Mouse (Mus musculus): ENCODE data around the gene Cc2d1b. TPM values are rescaled to one million over a fixed set of nuclear protein-coding genes. Genes with fewer than 3 reads are reported as not detected.

Gene Cc2d1b
- polyA plus RNA-seq, 1 experiment from 2014 or later, result 31.8 TPM

GRCm38 (mm10) chr4:108631616-108632015 lies 11.9 kb downstream of the Cc2d1b start:
- Histone ChIP-seq H3K4me2 (replicated peaks; ENCODE audit: low read depth, low read length) (no peak overlapping the region), H3K27ac (ENCODE audit: low read depth, low read length) (no peak overlapping the region), H3K4me1 (ENCODE audit: control insufficient read depth, insufficient read depth, low read length) (peaks cover 6% of the 10 kb centered on the region; the same call in 1 of the 2 replicates), H3K9me3 (ENCODE audit: control insufficient read depth, low read length) (no peaks in the 10 kb centered on the region), H3K4me3 (ENCODE audit: low read length) (no peak overlapping the region), H3K27me3 (ENCODE audit: control insufficient read depth, insufficient read depth, low read length) (no peaks in the 10 kb centered on the region), H3K36me3 (ENCODE audit: control insufficient read depth, insufficient read depth, low read length) (peaks cover 75% of the 10 kb centered on the region), H3K9ac (ENCODE audit: low read depth, low read length) (no peak overlapping the region)
- no peak for ATAC-seq (ENCODE audit: low FRiP score, low TSS enrichment)
- 92% methylated on average over 4 of the region's 4 CpGs for WGBS

- Histone ChIP-seq H3K9me3 (ENCODE audit: control insufficient read depth, low read length) (no peaks in the 10 kb centered on the region), H3K4me1 (ENCODE audit: control insufficient read depth, insufficient read depth, low read length) (peaks cover 6% of the 10 kb centered on the region; the same call in 1 of the 2 replicates), H3K27ac (ENCODE audit: low read depth, low read length) (no peak overlapping the region), H3K9ac (ENCODE audit: low read depth, low read length) (no peak overlapping the region), H3K27me3 (ENCODE audit: control insufficient read depth, insufficient read depth, low read length) (no peaks in the 10 kb centered on the region), H3K36me3 (ENCODE audit: control insufficient read depth, insufficient read depth, low read length) (peaks cover 71% of the 10 kb centered on the region), H3K4me2 (replicated peaks; ENCODE audit: low read depth, low read length) (no peak overlapping the region), H3K4me3 (ENCODE audit: low read length) (no peak overlapping the region)
- WGBS, result 86% methylated on average over 12 of the region's 12 CpGs
- ATAC-seq (ENCODE audit: low FRiP score, low TSS enrichment), result no peak
Measured at GRCm38 (mm10) chr4:108633703-108634102, 14.0 kb downstream of the Cc2d1b start.

GRCm38 (mm10) chr4:108634696-108635095 lies 15.0 kb downstream of the Cc2d1b start:
- Histone ChIP-seq H3K27me3 (ENCODE audit: control insufficient read depth, insufficient read depth, low read length) (no peaks in the 10 kb centered on the region), H3K36me3 (ENCODE audit: control insufficient read depth, insufficient read depth, low read length) (peaks cover 76% of the 10 kb centered on the region), H3K9ac (ENCODE audit: low read depth, low read length) (no peak overlapping the region), H3K4me1 (ENCODE audit: control insufficient read depth, insufficient read depth, low read length) (peaks cover 4% of the 10 kb centered on the region; the same call in 1 of the 2 replicates), H3K4me3 (ENCODE audit: low read length) (no peak overlapping the region), H3K4me2 (replicated peaks; ENCODE audit: low read depth, low read length) (no peak overlapping the region), H3K27ac (ENCODE audit: low read depth, low read length) (no peak overlapping the region), H3K9me3 (ENCODE audit: control insufficient read depth, low read length) (no peaks in the 10 kb centered on the region)
- ATAC-seq (ENCODE audit: low FRiP score, low TSS enrichment), result no peak
- WGBS, result 84% methylated on average over 4 of the region's 4 CpGs

- H3K9me3 ChIP-seq (ENCODE audit: control insufficient read depth, low read length), result no peaks in the 10 kb centered on the region
- no peak overlapping the region for H3K27ac ChIP-seq (ENCODE audit: low read depth, low read length)
- H3K9ac ChIP-seq (ENCODE audit: low read depth, low read length), result no peak overlapping the region
- peaks cover 72% of the 10 kb centered on the region for H3K36me3 ChIP-seq (ENCODE audit: control insufficient read depth, insufficient read depth, low read length)
- H3K4me3 ChIP-seq (ENCODE audit: low read length), result no peak overlapping the region
- no peaks in the 10 kb centered on the region for H3K27me3 ChIP-seq (ENCODE audit: control insufficient read depth, insufficient read depth, low read length)
- H3K4me1 ChIP-seq (ENCODE audit: control insufficient read depth, insufficient read depth, low read length), result 0 out of 2 replicates have a peak, but pooled peaks cover under 1% of the 10 kb centered on the region
- ATAC-seq (ENCODE audit: low FRiP score, low TSS enrichment), result no peak
- H3K4me2 ChIP-seq (replicated peaks; ENCODE audit: low read depth, low read length), result no peak overlapping the region
Measured at GRCm38 (mm10) chr4:108635101-108635500, 15.4 kb downstream of the Cc2d1b start.

- Histone ChIP-seq H3K4me2 (replicated peaks; ENCODE audit: low read depth, low read length) (no peak overlapping the region), H3K4me1 (ENCODE audit: control insufficient read depth, insufficient read depth, low read length) (no peaks in the 10 kb centered on the region), H3K4me3 (ENCODE audit: low read length) (no peak overlapping the region), H3K9me3 (ENCODE audit: control insufficient read depth, low read length) (no peaks in the 10 kb centered on the region), H3K27me3 (ENCODE audit: control insufficient read depth, insufficient read depth, low read length) (no peaks in the 10 kb centered on the region), H3K36me3 (ENCODE audit: control insufficient read depth, insufficient read depth, low read length) (peaks cover 60% of the 10 kb centered on the region), H3K27ac (ENCODE audit: low read depth, low read length) (no peak overlapping the region), H3K9ac (ENCODE audit: low read depth, low read length) (no peak overlapping the region)
- WGBS, result 92% methylated on average over 3 of the region's 3 CpGs
- no peak for ATAC-seq (ENCODE audit: low FRiP score, low TSS enrichment)
Measured at GRCm38 (mm10) chr4:108637721-108638120, 18.0 kb downstream of the Cc2d1b start.

- no peaks in the 10 kb centered on the region for H3K9me3 ChIP-seq (ENCODE audit: control insufficient read depth, low read length)
- H3K9ac ChIP-seq (ENCODE audit: low read depth, low read length), result no peak overlapping the region
- H3K36me3 ChIP-seq (ENCODE audit: control insufficient read depth, insufficient read depth, low read length), result peaks cover 54% of the 10 kb centered on the region
- H3K27ac ChIP-seq (ENCODE audit: low read depth, low read length), result no peak overlapping the region
- no peak overlapping the region for H3K4me3 ChIP-seq (ENCODE audit: low read length)
- 85% methylated on average over 5 of the region's 5 CpGs for WGBS
- no peaks in the 10 kb centered on the region for H3K27me3 ChIP-seq (ENCODE audit: control insufficient read depth, insufficient read depth, low read length)
- ATAC-seq (ENCODE audit: low FRiP score, low TSS enrichment), result no peak
- no peaks in the 10 kb centered on the region for H3K4me1 ChIP-seq (ENCODE audit: control insufficient read depth, insufficient read depth, low read length)
- no peak overlapping the region for H3K4me2 ChIP-seq (replicated peaks; ENCODE audit: low read depth, low read length)
Measured at GRCm38 (mm10) chr4:108638752-108639151, 19.0 kb downstream of the Cc2d1b start.

GRCm38 (mm10) chr4:108664407-108664806 lies 44.7 kb downstream of the Cc2d1b start:
- no peaks in the 10 kb centered on the region for H3K9me3 ChIP-seq (ENCODE audit: control insufficient read depth, low read length)
- no peak overlapping the region for H3K27ac ChIP-seq (ENCODE audit: low read depth, low read length)
- H3K4me3 ChIP-seq (ENCODE audit: low read length), result no peak overlapping the region
- H3K4me2 ChIP-seq (replicated peaks; ENCODE audit: low read depth, low read length), result no peak overlapping the region
- 67% methylated on average over 2 of the region's 2 CpGs for WGBS
- H3K27me3 ChIP-seq (ENCODE audit: control insufficient read depth, insufficient read depth, low read length), result no peaks in the 10 kb centered on the region
- no peaks in the 10 kb centered on the region for H3K4me1 ChIP-seq (ENCODE audit: control insufficient read depth, insufficient read depth, low read length)
- ATAC-seq (ENCODE audit: low FRiP score, low TSS enrichment), result no peak
- H3K9ac ChIP-seq (ENCODE audit: low read depth, low read length), result no peak overlapping the region
- peaks cover 8% of the 10 kb centered on the region; the same call in 1 of the 2 replicates for H3K36me3 ChIP-seq (ENCODE audit: control insufficient read depth, insufficient read depth, low read length)

Other genes with a start within 250 kb of the Cc2d1b start
- 0.92 and 0.96 TPM in 2 replicates for gene Shisal2a, start 236.6 kb upstream of the Cc2d1b start, polyA plus RNA-seq (2014; fragmentation: Nextera tagmentation; extraction: Ambion mirVana)
- gene Gpx7, start 213.0 kb upstream of the Cc2d1b start, polyA plus RNA-seq (2014; fragmentation: Nextera tagmentation; extraction: Ambion mirVana), result 52.1 and 56.2 TPM in 2 replicates
- 88.8 and 102 TPM in 2 replicates for gene Tut4, start 160.5 kb upstream of the Cc2d1b start, polyA plus RNA-seq (2014; fragmentation: Nextera tagmentation; extraction: Ambion mirVana)
- 96.5 and 111 TPM in 2 replicates for gene Prpf38a, start 40.6 kb upstream of the Cc2d1b start, polyA plus RNA-seq (2014; fragmentation: Nextera tagmentation; extraction: Ambion mirVana)
- 8.3 and 11.8 TPM in 2 replicates for gene Orc1, start 40.5 kb upstream of the Cc2d1b start, polyA plus RNA-seq (2014; fragmentation: Nextera tagmentation; extraction: Ambion mirVana)
- gene 3110021N24Rik, start 99.7 kb downstream of the Cc2d1b start, polyA plus RNA-seq (2014; fragmentation: Nextera tagmentation; extraction: Ambion mirVana), result 2.1 and 3.3 TPM in 2 replicates
- 7.2 and 7.5 TPM in 2 replicates for gene Zfyve9, start 160.9 kb downstream of the Cc2d1b start, polyA plus RNA-seq (2014; fragmentation: Nextera tagmentation; extraction: Ambion mirVana)
- gene Btf3l4, start 213.7 kb downstream of the Cc2d1b start, polyA plus RNA-seq (2014; fragmentation: Nextera tagmentation; extraction: Ambion mirVana), result 199 and 224 TPM in 2 replicates
- 112 and 117 TPM in 2 replicates for gene Txndc12, start 214.7 kb downstream of the Cc2d1b start, polyA plus RNA-seq (2014; fragmentation: Nextera tagmentation; extraction: Ambion mirVana)
- gene Kti12, start 227.8 kb downstream of the Cc2d1b start, polyA plus RNA-seq (2014; fragmentation: Nextera tagmentation; extraction: Ambion mirVana), result 66.3 and 68.7 TPM in 2 replicates
- 0.76 and 1.5 TPM in 2 replicates for gene A730015C16Rik, start 228.7 kb downstream of the Cc2d1b start, polyA plus RNA-seq (2014; fragmentation: Nextera tagmentation; extraction: Ambion mirVana)

Measured in kidney, embryonic 14.5 days (tissue).